Mouse (Mus musculus) intestine, embryonic 14.5 days (tissue): ENCODE measurements around the gene Rbsn. TPM values are rescaled to one million over a fixed set of nuclear protein-coding genes. Genes with fewer than 3 reads are reported as not detected.
A peak's percentile ranks its signal among the peaks of the same experiment; 100 is the strongest.

Source experiments
- ATAC-seq: fragments of 200-750 bp; cut with Nextera tagmentation; replicated peaks from 2 replicates; pipeline ENCODE4 v1.8.0; 2017; ENCODE audit warnings: low read depth, moderate number of reproducible peaks, moderate TSS enrichment, moderate library complexity; ENCODE audit not compliant: low FRiP score, low TSS enrichment
- DNase-seq: peaks from one replicate; pipeline ENCODE4 v3.0.0-alpha.2; 2018; ENCODE audit warnings: low spot score
- H3K27ac ChIP-seq: fragments of 300-500 bp; sonication (generic); 2 replicates; pipeline ENCODE4 v1.5.1; 2014; ENCODE audit warnings: low read depth, mild to moderate bottlenecking, control low read depth
- H3K27me3 ChIP-seq: fragments of 300-500 bp; sonication (generic); replicated peaks from 2 replicates; pipeline ENCODE4 v1.6.1; 2014; ENCODE audit warnings: low read length, control low read depth; ENCODE audit not compliant: control insufficient read depth, insufficient read depth
- H3K36me3 ChIP-seq: fragments of 300-500 bp; sonication (generic); 2 replicates; pipeline ENCODE4 v1.6.1; 2014; ENCODE audit warnings: low read length, control low read depth; ENCODE audit not compliant: control insufficient read depth, insufficient read depth
- H3K4me1 ChIP-seq: fragments of 300-500 bp; sonication (generic); replicated peaks from 2 replicates; pipeline ENCODE4 v1.6.1; 2014; ENCODE audit warnings: low read length, control low read depth, mixed read lengths; ENCODE audit not compliant: control insufficient read depth, insufficient read depth
- H3K4me2 ChIP-seq: fragments of 300-500 bp; sonication (generic); 2 replicates; pipeline ENCODE4 v1.6.1; 2014; ENCODE audit warnings: low read length
- H3K4me3 ChIP-seq: fragments of 300-500 bp; sonication (generic); 2 replicates; pipeline ENCODE4 v1.5.1; 2014; ENCODE audit warnings: low read depth, low read length, control low read depth, mixed read lengths
- H3K9ac ChIP-seq: fragments of 300-500 bp; sonication (generic); 2 replicates; pipeline ENCODE4 v1.6.1; 2014; ENCODE audit warnings: mild to moderate bottlenecking, low read length
- H3K9me3 ChIP-seq: fragments of 300-500 bp; sonication (generic); 2 replicates; pipeline ENCODE4 v1.6.1; 2016; ENCODE audit warnings: low read length, control low read depth; ENCODE audit not compliant: control insufficient read depth
- WGBS: fragments of 180-500 bp; shearing (Covaris S2); extraction: QIAGEN DNeasy Blood & Tissue Kit; methylation state at CpG from one replicate; pipeline ENCODE4 v1.1.7; 2014; 5-methylcytosine and 5-hydroxymethylcytosine counted together
- polyA plus RNA-seq: library from polyadenylated mRNA; unstranded; fragments of >200 nt; fragmentation: Nextera tagmentation; extraction: Ambion mirVana; gene quantifications from 2 replicates; pipeline ENCODE4 v1.2.1, GENCODE M21; 2014

Rbsn gene
- polyA plus RNA-seq, 1 experiment from 2014 or later, result 19.7 TPM

GRCm38 (mm10) chr6:92235036-92235435, 20.3 kb upstream of the Rbsn start:
- DNase-seq, result no peak
- no peaks in the 10 kb centered on the region for H3K36me3 ChIP-seq
- H3K27me3 ChIP-seq, result no peaks in the 10 kb centered on the region
- WGBS, result 65% methylated on average over 12 of the region's 12 CpGs
- no peak overlapping the region for H3K4me3 ChIP-seq
- H3K9me3 ChIP-seq, result no peaks in the 10 kb centered on the region
- H3K4me2 ChIP-seq, result no peak overlapping the region
- no peak overlapping the region for H3K9ac ChIP-seq
- ATAC-seq, result no peak
- H3K4me1 ChIP-seq, result no peaks in the 10 kb centered on the region
- no peak overlapping the region for H3K27ac ChIP-seq

DNA sequence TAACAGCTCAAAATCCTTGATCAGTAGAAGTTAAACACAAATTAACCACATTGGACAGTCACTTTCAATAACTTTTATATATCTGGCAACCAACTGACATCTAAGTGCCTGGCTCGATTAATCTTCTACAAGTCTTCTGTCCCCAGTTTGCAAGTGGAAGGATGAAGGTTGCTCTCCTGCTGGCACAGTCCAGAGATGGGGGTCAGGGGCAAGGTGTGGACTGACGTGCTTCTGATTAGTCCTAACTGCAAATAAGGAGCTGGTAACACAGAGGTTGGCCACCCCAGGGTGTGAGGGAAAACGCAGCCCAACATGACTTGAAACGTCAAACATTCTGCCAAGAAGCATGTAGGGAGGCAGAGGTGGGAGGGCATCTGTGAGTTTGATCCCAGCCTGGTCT, 17.0 kb upstream of the Rbsn start:
- Histone ChIP-seq H3K27me3 (no peaks in the 10 kb centered on the region), H3K4me1 (no peaks in the 10 kb centered on the region), H3K9me3 (no peaks in the 10 kb centered on the region), H3K4me2 (no peak overlapping the region), H3K27ac (no peak overlapping the region), H3K4me3 (no peak overlapping the region), H3K36me3 (no peaks in the 10 kb centered on the region), H3K9ac (no peak overlapping the region)
- DNase-seq, result no peak
- no peak for ATAC-seq
- 73% methylated on average over 4 of the region's 4 CpGs for WGBS

DNA sequence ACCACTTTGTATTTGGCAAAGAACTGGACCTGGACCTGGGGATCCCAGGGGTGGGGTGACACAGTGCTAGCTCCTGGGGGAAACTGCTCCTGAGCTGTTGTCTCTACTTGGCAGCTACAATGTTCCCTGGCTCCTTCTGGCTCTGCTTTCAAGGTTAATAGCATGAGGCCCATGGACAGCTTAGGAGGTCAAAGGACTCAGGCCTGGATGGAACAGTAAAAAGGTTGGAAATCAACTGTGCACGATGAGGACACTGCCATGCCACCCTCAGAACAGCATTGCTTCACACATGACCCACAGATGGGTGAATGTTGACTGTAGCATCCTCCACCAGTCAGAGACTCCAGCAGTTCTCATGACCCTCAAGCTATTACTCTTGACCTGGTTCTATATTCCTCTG, 16.6 kb upstream of the Rbsn start:
- Histone ChIP-seq H3K9ac (no peak overlapping the region), H3K4me2 (no peak overlapping the region), H3K9me3 (no peaks in the 10 kb centered on the region), H3K4me1 (no peaks in the 10 kb centered on the region), H3K36me3 (no peaks in the 10 kb centered on the region), H3K27me3 (no peaks in the 10 kb centered on the region), H3K4me3 (no peak overlapping the region), H3K27ac (no peak overlapping the region)
- ATAC-seq, result no peak
- no peak for DNase-seq
- 40% methylated on average over 1 of the region's 1 CpGs for WGBS

- no peak overlapping the region for H3K4me2 ChIP-seq
- no peaks in the 10 kb centered on the region for H3K36me3 ChIP-seq
- DNase-seq, result no peak
- H3K27me3 ChIP-seq, result no peaks in the 10 kb centered on the region
- no peak overlapping the region for H3K4me3 ChIP-seq
- no peak for ATAC-seq
- no peak overlapping the region for H3K9ac ChIP-seq
- 92% methylated on average over 2 of the region's 2 CpGs for WGBS
- no peaks in the 10 kb centered on the region for H3K4me1 ChIP-seq
- no peak overlapping the region for H3K27ac ChIP-seq
- no peaks in the 10 kb centered on the region for H3K9me3 ChIP-seq
Measured at GRCm38 (mm10) chr6:92229586-92229985, 14.9 kb upstream of the Rbsn start.

- ATAC-seq (no peak), DNase-seq (no peak)
- no peaks in the 10 kb centered on the region for H3K27me3 ChIP-seq
- H3K4me2 ChIP-seq, result no peak overlapping the region
- H3K27ac ChIP-seq, result no peak overlapping the region
- no peaks in the 10 kb centered on the region for H3K4me1 ChIP-seq
- no peak overlapping the region for H3K9ac ChIP-seq
- H3K4me3 ChIP-seq, result no peak overlapping the region
- H3K36me3 ChIP-seq, result no peaks in the 10 kb centered on the region
- no peaks in the 10 kb centered on the region for H3K9me3 ChIP-seq
Measured at GRCm38 (mm10) chr6:92229103-92229502, 14.4 kb upstream of the Rbsn start.

GRCm38 (mm10) chr6:92224981-92225380, 10.3 kb upstream of the Rbsn start:
- H3K36me3 ChIP-seq, result no peaks in the 10 kb centered on the region
- H3K27ac ChIP-seq, result peak overlapping the region; percentile 43; the same call in 1 of the 2 replicates
- H3K9ac ChIP-seq, result no peak overlapping the region
- H3K4me3 ChIP-seq, result no peak overlapping the region
- H3K27me3 ChIP-seq, result no peaks in the 10 kb centered on the region
- no peak overlapping the region for H3K4me2 ChIP-seq
- ATAC-seq (0 out of 2 replicates have a peak, but pooled peaks have one; percentile 36), DNase-seq (no peak)
- 74% methylated on average over 1 of the region's 1 CpGs for WGBS
- no peaks in the 10 kb centered on the region for H3K4me1 ChIP-seq
- H3K9me3 ChIP-seq, result no peaks in the 10 kb centered on the region

DNA sequence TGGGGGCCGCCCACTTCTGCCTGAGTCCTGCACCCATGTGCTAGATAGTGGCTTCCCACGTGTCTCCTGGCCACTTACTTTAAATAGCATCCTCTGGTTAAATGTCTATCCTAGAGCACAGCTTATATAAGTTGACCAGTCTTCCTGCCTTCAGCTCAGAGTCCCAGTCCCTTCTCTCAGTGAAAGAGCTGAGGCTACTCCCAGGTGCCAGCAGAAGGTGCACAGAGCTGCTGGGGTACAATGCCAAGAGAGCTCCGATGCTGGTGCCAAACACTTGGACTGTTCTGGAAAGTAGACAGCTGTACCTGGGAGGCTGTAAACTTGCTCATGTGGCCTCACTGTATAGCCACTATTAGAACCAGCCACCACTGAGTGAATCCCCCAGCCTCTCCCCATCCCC, 7.3 kb upstream of the Rbsn start:
- H3K27ac ChIP-seq, result no peak overlapping the region
- H3K27me3 ChIP-seq, result no peaks in the 10 kb centered on the region
- H3K4me3 ChIP-seq, result no peak overlapping the region
- H3K4me1 ChIP-seq, result no peaks in the 10 kb centered on the region
- 85% methylated on average over 3 of the region's 3 CpGs for WGBS
- H3K36me3 ChIP-seq, result no peaks in the 10 kb centered on the region
- H3K4me2 ChIP-seq, result no peak overlapping the region
- ATAC-seq (no peak), DNase-seq (no peak)
- H3K9me3 ChIP-seq, result no peaks in the 10 kb centered on the region
- no peak overlapping the region for H3K9ac ChIP-seq

DNA sequence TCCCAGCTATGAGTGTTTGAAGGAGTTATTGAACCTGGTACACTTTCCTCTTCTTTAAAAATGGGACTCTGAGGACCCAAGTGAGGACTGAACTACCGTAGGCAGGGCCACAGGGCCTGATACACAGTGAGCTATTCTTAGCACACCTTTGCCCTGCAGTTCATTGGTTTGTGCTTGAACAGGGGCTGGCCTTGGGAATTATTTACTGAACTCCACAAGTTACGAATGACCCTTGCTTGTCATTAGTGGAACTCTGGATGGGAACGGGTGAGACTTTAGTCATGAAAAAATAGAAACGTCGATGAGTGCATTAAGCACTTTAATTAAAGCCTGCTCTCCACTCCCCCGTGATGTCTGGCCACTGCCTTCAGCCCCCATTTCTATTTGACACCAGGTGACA, 6.9 kb upstream of the Rbsn start:
- Histone ChIP-seq H3K36me3 (no peaks in the 10 kb centered on the region), H3K4me1 (no peaks in the 10 kb centered on the region), H3K27ac (no peak overlapping the region), H3K9me3 (no peaks in the 10 kb centered on the region), H3K4me2 (no peak overlapping the region), H3K27me3 (no peaks in the 10 kb centered on the region), H3K4me3 (no peak overlapping the region), H3K9ac (no peak overlapping the region)
- DNase-seq (no peak), ATAC-seq (no peak)
- 74% methylated on average over 6 of the region's 6 CpGs for WGBS

- Histone ChIP-seq H3K36me3 (no peaks in the 10 kb centered on the region), H3K4me1 (no peaks in the 10 kb centered on the region), H3K9ac (no peak overlapping the region), H3K9me3 (no peaks in the 10 kb centered on the region), H3K4me2 (no peak overlapping the region), H3K4me3 (no peak overlapping the region), H3K27ac (no peak overlapping the region), H3K27me3 (no peaks in the 10 kb centered on the region)
- DNase-seq (peak; percentile 72), ATAC-seq (peak; percentile 37; the same call in 1 of the 2 replicates)
- 37% methylated on average over 3 of the region's 3 CpGs for WGBS
Measured at GRCm38 (mm10) chr6:92219445-92219844, 4.7 kb upstream of the Rbsn start.
